Mouse (Mus musculus) left cerebral cortex, adult 18-20 months (tissue): Measurements from ENCODE around the gene Tenm2. TPM values are rescaled to one million over a fixed set of nuclear protein-coding genes. Genes with fewer than 3 reads are reported as not detected.

Experiments used
- DNase-seq, 2 experiments: peaks; one replicate each; pipeline ENCODE4 v3.0.0; 2021 to 2022; ENCODE audit warnings: low spot score in 2 of 2, mixed read lengths in 1 of 2
- total RNA-seq, 2 experiments: library from RNA; stranded (reverse); gene quantifications; 2 replicates each; pipeline ENCODE4 v1.2.3; 2021

Gene Tenm2
- total RNA-seq, 2 experiments from 2014 or later: 74.9 to 82.1 TPM

DNA sequence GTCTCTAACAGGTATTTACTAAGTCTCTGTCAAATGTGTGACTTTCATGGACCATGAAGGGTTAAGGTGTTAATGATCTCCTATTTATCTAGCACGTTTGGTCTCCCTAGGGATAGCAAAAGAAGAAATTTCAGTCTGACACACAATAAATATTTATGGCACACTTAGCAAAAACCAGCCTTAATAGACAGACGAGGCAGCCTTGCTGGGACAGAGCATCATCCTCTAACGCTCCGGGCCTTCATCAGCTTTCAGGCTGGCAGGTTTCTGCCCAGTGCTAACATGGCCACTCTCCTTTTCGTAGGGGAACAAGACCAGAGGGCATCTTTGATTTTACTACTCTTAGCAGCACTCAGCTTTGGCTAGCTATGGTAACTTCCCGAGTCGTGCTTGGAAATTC, 537.5 kb downstream of the Tenm2 start:
- no peak for DNase-seq

DNA sequence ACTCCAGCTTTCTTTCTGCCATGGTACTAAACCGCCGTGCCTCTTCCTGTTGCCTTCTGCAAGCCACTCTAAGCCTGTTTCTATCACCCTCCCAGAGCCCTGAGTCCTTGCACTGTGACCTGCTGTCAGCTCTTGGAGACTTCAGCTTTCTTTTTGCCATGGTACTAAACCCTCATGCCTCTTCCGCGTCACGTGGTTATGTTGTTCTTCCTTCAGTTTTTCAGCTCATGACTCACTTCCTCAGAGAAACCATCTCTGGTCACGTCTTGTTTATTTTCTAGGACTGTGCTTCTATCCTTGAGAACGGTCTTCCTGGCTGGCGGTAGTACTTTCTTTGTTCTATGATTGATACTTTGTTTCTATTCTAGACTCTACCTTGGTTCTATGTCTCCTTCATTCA, 537.9 kb downstream of the Tenm2 start:
- DNase-seq: no peak

DNA sequence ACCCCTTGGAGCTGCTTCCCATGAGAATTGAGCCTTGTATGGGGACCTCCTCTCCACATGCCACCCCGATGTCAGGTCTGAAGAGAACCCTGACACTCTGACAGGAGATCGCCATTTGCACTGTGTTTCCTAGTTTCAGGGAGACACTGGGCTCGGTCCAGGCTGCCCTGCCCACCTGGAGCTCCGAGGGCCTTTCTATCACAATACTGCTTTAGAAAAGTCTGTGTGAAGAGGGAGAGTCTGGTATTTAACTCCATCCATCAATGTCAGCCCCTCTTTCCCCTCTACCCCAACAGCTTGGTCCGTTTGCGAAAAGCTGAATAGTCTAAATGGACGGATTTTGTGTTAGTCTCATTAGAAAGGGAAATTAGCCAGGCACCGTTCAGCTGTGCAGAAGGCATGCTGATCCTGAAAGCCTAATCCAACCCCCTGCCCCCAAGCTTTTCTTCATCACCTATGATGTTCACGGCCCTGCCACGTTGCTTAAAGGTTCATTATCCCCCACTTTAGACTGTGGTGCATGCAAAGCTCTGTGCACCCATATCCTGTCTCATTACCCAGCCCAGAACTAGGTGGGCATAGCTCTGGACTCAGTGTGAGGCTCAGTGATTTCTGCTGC, 538.6 kb downstream of the Tenm2 start:
- DNase-seq: no peak

DNA sequence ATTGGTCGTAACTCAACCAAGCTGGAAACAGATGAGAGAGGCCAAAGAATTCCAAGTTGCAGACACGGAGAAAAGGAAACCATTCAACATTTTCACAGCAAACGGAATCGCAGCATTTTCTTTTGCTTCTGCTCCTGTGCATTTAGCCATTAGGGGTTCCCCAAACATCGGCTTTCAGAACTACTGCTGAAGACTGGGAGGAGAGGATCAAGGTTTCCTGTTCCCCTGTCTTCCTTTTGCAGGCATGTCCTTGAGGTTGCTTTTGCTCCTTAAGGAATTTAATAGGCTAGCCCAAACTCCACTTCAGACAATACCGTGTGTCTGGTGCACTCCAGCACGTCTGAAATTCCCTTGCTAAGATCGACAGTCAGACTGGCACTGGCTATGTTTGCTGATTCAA, 541.0 kb downstream of the Tenm2 start:
- DNase-seq: no peak

DNA sequence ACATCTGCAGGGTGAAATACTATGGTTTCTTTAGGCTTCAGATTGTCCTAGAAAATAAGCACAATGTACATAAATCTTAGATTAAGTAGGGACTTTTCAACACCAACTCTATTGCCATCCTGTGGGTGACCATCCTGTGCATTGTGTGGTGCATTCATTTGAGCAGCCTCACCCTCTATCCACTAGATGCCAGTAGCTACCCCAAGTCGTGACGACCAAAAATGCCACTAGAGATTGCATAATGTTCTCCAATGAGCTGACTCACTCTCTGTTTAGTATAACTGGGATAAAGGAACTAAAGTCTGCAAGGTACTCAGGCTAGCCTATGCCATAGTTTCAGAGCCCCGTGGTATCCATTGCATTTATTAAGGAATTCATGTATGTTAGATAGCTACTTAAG, 543.1 kb downstream of the Tenm2 start:
- DNase-seq: peak; percentile 40 to 43

DNA sequence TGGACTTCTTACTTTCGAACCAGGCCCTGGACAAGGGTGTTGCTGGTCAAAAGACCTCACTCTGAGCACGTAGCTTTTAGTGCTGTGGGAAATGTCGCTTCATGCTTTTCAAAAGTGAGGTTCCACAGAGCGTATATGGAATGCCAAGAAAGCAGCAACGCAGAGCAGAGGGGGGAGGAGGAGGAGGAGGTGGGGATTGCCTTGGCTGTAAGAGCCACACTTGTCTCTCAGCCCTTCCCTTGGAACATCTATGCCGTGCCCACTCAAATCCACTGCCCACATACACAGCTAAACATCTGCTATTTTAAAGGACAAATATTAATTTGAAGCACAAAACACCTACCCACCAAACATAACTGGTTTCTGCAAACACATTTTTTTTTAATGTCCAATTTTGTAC, 544.9 kb downstream of the Tenm2 start:
- DNase-seq: peak; percentile 30 to 46

DNA sequence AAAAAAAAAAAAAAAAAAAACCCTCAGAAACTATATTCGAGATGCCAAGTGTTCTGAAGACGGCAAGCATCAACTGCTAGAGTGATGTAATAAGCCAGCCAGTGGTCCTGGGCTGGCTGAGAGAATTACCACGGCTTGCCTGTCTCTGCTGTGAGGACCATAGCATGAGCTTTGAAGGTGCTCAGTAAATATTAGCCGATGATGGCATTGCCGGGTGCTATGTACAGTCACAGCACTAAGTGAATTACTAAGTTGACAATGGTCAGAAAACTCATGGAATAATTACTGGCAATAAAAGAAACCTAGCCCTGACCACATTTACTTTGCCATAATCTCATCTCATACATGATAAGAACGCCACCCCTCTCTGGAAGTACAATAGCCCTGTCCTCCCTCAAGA, 549.5 kb downstream of the Tenm2 start:
- no peak for DNase-seq

DNA sequence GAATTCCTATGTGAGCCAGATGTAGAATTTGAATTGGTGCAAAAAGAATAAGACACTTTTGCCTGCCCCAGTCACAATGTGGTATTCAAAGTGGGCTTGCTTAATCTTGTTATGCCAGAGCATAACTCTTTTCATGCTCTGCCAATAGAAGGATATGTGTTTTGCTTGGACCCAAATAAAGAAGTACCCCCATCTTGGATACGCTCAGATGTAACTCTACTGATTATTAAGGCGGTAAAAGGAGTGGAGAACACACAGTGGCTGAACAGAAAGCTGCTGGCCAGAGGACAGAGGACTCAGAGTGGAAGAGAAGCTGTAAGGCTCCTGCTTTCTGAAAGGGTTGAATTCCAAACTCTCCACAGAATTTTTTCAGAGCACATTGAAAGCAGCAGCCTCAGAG, 556.4 kb downstream of the Tenm2 start:
- no peak for DNase-seq

DNA sequence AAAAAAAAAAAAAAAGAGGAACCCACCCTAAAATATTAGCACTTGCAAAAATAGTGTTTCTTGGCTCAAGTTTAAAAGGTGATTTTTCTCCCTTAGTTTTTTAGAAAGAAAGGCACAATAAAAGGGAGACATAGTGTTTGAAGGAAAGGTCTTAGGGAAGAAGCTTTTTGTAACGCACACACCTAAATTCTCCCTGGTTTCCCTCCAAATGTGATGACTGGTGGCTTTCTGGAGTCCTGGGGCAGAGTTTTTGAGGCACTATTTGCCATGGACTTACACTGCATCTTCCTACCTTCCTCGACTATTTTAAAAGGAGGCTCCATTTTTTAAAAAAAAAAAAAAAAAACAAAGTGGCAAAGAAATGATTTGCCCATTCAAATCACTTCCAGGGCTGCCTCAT, 557.2 kb downstream of the Tenm2 start:
- DNase-seq: no peak

DNA sequence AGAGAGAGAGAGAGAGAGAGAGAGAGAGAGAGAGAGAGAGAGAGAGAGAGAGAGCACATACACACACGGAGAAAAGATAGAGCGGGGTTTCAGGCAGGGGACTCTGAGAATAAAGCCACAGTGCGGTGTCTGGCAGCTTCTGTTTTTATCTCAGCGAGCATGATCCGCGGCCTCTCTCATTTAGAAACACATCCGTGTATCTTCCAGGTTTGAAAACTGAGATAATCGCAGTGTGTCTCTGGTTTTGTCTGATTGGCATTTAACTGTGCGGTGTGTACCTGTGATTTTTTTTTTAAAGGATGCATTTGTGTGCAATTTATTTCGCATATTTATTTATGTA, 557.7 kb downstream of the Tenm2 start:
- peak in 1 of 2 experiments; percentile 31 for DNase-seq

DNA sequence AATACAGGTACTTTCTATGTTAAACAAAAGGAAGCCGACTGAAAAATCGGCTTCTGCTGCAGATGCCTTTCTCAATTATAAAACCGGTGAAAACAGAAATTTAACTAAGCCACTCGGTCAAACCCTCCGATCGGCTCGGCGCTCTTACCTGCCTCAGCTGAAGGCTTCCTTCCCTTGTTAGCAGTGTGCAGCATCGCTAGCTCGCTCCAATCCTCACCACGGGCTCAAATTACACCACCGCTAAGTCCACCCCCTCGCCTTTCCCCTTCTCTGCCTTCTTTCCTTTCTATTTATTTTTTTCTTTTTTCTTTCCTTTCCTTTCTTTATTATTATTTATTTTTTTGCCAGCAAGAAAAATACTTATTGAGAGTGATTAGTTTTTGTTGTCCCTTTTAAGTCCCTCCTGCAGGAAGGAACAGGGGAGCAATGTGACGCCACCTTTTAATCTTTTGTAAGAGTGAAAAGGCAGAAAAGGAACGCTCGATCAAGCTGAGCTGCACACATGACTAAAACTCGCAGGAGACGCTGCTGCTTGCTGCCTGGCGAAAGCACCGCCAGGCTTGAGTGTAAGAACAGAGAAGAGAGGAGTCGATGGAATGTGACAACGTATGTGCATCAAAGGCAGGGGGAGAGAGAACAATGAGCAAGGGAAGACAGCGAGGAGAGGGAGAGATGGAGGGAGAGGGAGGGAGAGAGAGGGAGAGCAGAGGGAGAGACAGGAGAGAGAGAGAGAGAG, 558.3 kb downstream of the Tenm2 start:
- DNase-seq: peak; percentile 49 to 62

DNA sequence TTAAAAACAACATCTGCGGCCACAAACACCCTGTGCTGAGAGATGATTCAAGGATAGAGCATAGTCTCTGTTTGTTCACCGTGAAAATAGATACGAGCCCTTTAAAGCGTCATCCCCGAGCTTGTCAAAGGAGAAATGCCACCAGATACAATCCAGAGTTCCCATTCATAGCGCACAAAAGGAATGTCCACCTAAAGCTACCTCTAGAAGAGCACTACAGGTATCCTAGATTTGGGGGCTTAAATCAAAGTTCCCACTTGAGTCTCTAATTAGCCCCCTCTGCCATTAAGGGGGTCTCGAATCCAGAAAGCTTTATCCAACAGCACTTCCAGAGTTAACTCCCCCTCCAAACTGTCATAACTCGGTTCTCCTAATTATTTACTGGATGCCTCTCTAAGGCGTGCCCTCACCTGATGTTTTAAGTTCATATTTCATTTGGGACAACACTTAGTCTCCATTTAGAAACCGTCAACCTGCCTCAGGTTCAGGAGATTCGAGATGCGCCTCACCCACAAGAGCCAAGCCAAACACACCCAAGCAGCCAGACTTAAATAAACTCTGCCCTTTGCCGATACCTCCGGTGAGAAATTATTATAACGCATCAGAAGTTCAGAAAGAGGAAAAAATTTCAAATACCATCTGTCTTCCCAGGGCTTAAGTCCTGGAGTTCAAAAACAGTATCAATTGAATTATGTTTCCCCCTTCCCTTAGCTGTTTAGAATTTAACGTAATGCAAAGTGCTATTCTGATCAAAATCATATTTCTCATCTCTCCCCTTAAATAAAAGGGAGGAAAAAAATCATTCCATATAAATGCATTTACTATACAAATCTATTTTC, 559.1 kb downstream of the Tenm2 start:
- no peak for DNase-seq

DNA sequence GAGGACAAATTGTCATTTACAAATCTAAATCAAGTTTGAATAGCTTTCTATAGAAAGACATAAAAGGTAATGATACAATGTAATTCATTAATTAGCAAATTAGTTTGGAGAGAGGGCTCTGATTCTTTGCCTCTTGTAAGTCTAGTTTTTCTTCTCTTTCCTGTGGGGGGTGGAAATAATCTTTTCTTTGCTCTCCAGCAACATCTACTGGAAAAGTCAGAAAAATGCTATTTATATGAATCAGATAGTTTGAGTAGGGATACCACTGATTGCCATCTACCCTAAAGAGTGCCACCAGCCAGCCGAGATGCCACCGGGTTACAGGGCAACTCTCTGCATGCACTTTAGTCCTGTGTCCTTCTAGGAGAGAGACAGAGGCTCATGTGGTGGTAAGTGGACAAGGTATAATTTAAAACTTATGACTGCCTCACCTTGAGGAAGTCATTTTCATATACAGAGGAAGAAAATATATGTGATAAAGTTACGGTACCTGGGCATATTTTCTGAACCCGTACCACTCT, 560.8 kb downstream of the Tenm2 start:
- DNase-seq: no peak

DNA sequence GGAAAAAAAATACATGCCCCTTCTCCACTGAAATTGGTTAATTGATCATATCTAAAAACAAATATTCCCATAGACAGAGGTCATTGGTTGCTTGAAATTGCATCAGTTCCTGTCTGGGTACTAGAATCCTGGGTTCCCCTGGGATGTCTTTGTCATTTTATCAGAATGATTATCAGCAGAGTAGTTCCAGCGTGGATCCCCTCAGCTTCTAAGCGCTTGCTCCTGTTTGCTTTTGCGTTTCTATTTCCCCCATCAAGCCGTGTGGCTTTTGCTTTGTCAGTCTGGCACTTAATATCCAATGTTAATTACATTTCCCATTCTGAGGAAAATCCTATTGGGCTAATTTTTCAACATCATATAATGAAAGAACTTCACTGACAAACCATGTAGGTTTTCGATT, 561.6 kb downstream of the Tenm2 start:
- DNase-seq: no peak

DNA sequence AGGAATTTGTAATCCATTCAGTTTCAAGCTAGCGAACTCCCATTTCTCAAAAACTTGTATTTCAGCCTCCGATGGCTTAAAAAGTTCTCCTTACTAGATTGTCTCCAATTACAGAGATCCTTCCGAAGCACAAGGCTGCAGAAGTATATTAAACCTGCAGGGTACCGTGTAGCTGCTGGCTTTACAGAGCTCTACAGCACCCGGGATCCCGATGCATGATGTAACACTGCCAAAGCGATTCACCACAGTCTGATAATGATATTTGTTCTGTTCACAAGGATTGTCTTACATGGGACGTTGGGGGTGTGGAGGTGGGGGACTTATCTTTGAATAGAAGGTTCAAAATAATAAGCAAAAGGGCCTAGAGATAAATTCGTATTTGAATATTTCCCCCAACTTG, 564.6 kb downstream of the Tenm2 start:
- no peak for DNase-seq

DNA sequence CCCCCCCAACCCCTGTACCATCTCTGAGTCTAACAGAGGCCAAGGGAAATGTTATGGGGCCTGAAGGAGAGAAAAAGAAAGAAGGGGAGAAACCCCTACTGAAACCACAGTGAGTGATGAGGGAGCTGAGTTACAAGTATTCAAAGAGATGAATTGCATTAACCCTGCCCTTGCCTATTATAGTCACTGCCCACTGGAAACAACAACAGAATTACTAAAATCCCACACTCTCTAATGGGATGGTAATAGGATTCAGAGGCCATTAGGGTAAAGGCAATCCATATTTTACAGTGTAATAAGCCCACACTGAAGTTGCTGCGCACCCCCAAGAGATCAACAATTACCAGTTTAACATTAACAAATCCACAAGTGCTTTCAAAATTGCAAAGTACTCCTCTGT, 571.7 kb downstream of the Tenm2 start:
- no peak for DNase-seq

DNA sequence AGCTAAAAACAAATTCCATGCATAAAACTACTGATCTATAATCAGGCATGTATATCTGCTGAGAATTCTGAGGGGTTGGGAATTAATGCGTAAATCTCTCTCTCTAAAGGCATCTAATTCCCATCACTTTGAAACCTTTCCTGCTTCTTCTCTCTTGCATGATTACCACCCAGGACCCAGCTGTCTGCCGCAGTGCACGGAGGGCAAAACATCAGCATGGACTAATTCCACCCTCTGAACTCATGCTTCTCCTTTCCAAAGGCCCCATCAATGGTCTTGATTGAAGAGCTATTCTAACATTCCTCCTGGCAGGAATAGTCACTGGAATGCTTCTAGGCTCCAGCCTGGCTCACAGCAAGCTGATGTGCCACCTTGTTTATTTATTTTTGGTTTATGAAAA, 572.2 kb downstream of the Tenm2 start:
- DNase-seq: no peak

DNA sequence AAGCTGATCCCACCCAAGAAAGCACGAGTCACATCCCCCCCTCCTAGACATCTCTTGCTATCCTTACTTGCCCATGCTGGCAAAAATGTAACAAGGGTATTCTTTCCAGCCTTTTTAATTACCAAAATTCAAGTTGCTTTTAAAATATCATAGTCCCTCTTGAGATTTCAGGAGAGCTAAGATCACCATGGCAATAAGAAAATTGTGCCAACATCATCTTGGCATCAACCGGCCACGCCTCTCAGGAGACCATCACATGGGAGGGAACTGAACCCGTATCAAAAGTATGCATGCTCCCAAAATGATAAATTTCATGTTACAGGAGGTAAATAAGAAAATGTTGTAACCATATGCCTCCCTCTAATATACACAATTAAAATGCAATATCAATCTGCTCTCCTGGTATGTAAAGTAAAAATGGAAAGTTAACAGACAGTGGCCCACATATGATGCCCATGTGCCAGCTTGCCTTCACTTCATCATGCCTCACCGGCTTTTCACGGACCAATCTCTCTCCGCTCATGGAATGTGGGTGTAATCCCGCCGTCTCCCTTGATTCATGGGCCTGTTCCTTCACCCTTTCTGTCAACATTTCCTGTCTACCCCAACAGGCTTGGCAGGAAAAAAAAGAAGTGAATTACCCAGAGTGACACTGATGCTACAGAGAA, 582.0 kb downstream of the Tenm2 start:
- DNase-seq: no peak

DNA sequence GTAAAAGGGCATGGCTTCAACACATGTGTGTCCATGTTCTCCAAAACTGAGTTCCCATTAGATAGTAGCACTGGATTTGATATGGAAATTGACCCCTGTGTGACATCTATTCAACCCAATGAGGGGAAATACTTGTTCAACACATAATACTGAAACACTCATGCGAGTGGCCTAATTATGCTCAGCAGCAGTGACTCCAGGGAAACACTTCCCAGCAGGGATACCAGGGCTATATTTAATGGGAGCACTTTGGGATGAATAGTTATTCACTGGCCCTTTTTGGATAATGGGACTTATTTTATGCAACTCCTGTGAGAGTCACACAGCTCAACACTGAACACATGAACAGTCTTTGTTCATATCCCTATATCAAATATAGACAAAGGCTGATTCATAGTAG, 588.6 kb downstream of the Tenm2 start:
- DNase-seq: no peak

DNA sequence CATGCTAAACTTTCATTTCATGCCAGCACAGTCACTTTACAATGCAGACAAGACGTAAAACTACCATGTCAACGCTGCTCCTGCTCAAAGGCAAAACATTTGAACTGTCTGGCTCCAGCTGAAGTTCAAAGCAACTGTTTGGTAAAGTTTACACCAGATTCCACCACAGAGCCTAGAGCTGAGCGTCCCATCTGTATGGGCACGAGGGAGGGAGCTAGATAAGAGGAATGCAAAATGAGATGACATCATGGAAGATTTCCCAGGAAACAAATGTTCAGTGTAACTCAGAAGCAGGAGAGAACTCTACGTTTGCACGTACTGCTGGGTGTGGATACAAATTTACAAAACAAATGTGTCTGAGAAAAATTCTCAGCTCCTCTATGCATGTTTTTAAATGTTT, 600.7 kb downstream of the Tenm2 start:
- no peak for DNase-seq

DNA sequence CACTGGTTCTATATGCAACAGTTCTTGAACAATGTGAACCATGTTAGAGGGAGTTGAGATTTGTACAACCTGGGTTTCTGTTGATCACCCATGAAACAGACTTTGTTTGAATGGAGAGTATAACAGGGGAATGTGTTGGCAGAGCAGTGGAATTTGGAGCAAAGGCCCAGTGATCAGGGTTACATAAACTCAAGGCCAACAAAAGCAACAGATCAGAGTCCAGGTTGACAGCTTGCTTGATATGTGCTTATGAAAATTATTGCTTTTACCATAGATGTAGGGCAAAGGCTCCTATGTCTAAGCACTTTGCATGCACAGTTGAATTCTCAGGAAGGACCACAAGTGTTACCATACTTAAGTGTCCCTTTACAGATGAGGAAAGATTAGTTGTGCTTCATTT, 603.6 kb downstream of the Tenm2 start:
- no peak for DNase-seq

DNA sequence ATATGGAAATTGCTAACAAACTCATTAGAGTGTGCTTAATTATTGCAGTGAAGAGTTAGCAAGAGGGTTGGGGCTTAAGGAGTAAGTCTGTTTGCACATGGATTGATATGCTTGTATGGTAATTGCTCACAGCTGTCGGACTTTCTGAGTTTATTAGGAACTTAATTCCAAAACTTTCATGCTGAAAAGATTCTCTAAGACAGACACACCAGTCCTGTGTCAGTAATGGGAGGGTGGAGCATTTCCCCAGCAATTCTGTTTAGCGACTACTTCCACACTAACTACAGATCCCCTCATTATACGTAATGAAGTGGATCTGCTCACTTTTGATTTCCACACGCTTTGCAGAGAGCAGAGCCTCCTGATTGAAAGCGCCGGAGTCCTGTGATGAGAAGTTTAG, 622.0 kb downstream of the Tenm2 start:
- DNase-seq: no peak
